Mouse (Mus musculus): ENCODE results near the gene Cacna2d2.

Gene Cacna2d2

DNA sequence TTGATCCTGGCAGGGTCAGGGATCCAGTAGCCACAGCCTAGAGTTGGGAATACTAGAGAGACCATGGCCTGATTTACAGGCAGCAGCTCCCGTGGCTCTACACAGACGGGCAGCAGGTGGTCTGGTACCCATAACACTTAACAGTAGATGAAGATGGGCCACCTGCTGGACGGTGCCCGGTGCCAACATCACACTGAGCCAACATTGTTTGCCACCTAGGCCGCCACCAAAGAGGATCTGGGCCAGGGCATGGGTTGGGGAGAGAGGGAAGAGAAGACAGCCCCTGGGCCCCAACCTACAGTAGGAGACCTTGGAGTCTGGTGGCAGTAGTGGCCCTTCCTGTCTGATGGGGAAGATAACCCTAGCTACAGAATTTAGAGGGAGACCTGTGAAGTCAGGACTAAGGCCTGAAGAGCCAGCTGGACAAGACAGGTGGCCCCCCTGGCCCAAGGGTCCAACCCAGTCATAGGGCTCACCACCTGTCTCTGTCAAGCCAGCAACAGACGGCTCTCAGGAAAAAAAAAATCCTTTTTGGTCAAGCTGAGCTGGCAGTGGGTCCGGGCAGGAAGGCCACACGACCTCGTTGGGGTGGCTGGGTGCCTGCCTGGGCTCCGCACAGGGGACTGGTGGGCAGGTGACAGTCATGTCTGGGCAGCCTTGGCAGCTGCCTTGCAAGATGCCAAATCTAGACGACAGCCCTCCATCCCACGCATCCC, 102.9 kb downstream of the Cacna2d2 start:
- no peak for DNase-seq (ENCODE audit: low spot score)

DNA sequence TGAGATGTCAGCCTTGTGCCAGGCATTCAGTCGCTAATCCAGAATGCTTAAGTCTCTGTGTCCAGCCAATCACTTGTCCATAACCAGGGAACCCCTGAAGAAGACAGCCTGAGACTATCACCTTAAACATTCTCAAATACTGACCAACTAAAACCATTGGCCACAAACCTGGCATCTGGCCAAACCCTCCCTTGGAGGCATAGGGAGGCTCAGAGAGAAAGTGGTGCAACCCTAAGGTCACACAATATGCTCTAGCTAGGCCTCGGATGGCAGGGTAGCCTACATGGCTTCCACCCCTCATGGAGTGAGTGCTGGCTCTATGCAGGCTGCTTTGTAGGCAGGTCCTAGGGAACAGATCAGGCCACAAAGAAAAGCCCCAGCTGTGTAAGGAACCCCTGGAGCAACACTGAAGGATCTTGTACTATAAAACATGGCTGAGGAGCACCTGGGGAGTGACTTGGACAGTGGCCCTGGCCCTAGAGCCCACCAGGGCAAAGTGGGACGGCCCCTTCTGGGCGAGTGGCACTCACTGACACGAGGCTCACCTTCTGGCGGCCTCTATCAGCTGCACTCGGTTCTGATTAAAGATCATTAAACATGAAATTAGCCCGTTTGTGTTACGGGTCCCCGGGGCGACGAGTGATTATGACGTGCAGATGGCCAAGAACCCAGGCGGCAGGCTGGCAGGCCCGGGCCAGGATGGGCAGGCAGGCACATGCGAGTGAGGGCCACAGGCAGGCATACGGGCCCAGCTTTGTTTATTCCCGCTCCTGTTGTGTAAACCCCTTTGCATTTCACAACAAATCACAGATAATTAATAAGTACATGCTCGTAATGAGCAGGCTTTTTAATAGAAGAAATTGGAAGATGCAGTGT, 105.5 kb downstream of the Cacna2d2 start:
- DNase-seq (ENCODE audit: low spot score) = no peak

DNA sequence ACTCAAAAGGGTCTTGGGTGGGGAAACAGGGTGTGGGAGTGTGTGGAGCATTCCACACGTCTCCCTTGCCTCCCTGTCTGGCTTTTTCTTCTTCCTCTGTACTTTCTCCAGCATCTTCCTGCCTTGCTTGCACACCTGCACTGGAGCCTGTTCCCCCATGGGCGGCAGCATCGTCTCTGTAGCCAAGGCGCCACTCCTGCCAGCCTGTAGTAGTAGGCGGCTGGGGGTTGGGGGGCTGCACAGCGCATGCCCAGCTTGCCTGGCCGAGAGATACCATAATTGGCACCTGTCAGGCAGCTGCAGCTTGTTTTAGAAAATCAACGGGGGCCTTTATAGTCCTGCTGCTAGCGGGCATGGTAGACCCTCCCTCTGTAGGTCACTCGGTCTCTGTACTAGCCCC, 108.9 kb downstream of the Cacna2d2 start:
- DNase-seq (ENCODE audit: low spot score) = no peak

DNA sequence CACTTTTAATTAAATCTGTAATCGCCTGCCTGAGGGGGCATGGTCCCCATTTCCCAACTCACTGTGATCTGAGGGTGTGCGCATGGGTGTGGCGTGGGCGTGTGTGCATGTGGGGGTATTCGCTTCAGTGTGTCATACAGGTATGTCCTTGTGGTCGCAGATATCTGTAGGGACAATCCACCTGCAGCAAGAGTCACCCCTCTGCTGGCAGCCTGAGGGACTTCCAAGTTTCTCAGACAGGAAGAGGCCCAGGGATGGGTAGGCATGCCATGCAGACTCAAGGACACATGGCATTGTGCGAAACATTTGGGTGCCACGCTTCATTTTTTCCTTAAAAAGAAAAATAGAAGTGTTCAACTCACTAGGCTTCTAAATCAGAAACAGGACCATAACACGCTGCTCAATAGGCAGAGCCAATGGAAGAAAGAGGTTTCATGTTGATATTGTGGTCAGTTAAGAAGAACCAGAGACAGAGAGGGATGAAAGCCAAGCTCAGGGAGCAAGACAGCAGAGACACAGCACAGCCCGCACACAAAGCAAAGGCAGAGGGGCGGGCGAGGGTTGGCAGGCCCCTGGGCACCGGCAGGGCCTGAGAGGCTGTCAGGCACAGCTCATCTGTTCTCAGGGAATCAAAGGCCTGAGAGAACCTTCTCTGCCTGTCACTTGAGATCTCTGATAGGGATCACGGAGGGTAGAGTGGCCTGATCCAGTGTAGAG, 111.1 kb downstream of the Cacna2d2 start:
- DNase-seq (ENCODE audit: low spot score) = no peak

GRCm38 (mm10) chr9:107511436-107511835, 112.0 kb downstream of the Cacna2d2 start:
- DNase-seq (ENCODE audit: low spot score) = no peak

GRCm38 (mm10) chr9:107512326-107512725, 112.9 kb downstream of the Cacna2d2 start:
- no peak for DNase-seq (ENCODE audit: low spot score)

DNA sequence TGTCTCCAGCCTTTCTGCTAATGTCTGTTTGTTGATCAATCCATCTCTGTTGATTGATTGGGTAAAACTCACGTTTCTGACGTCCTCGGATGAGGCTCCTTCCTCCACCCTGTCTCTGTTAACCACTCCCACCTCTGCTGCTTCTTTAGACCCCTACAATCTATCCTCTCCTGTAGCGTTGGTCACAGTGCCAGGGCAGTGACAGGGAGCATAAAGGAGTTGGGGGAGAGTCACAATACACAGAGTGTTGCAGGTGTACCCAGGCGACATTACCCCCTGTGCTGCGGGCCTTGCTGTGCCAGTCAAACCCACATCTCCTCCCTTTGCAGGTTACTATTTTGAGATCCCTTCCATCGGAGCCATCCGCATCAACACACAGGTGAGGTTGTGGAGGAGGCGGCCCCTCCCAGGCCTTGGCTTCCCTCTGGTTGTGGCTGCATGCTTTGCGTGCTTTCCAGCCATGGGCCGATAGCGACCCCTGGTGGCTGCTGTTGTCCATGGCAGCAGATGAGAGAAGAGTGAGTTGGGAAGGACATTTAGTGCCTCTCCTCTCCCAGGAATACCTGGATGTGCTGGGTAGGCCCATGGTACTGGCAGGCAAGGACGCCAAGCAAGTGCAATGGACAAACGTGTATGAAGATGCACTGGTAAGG, 115.0 kb downstream of the Cacna2d2 start:
- DNase-seq (ENCODE audit: low spot score) = peak; percentile 73

- no peak for DNase-seq (ENCODE audit: low spot score)
These were observed 120.9 kb downstream of the Cacna2d2 start for GRCm38 (mm10) chr9:107520331-107520730.

DNA sequence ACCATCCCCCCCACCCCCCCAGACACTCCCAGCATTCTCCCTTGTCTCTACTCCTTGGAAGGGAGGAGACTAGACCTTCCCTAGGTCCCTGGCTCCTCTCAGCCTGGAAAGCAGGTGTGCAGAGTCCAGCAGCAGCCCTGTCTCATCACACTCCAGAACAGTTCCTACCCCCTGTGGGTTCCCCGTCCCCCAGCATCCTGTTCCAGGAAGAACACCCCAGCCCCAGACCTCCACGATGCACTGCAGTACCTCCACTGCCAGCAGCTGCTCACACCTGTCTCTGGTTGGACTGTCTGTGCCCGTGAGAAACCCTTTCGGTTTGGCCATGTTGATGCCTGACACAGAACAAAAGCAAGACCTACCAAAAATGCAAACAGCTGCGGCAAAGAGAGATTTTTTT, 121.8 kb downstream of the Cacna2d2 start:
- DNase-seq (ENCODE audit: low spot score) = peak; percentile 38

- peak; percentile 30 for DNase-seq (ENCODE audit: low spot score)
These were observed 122.4 kb downstream of the Cacna2d2 start for GRCm38 (mm10) chr9:107521711-107522399.

- DNase-seq (ENCODE audit: low spot score) = no peak
These were observed 122.9 kb downstream of the Cacna2d2 start for GRCm38 (mm10) chr9:107522400-107522711.

GRCm38 (mm10) chr9:107526198-107527026, 127.0 kb downstream of the Cacna2d2 start:
- DNase-seq (ENCODE audit: low spot score) = peak; percentile 81

DNA sequence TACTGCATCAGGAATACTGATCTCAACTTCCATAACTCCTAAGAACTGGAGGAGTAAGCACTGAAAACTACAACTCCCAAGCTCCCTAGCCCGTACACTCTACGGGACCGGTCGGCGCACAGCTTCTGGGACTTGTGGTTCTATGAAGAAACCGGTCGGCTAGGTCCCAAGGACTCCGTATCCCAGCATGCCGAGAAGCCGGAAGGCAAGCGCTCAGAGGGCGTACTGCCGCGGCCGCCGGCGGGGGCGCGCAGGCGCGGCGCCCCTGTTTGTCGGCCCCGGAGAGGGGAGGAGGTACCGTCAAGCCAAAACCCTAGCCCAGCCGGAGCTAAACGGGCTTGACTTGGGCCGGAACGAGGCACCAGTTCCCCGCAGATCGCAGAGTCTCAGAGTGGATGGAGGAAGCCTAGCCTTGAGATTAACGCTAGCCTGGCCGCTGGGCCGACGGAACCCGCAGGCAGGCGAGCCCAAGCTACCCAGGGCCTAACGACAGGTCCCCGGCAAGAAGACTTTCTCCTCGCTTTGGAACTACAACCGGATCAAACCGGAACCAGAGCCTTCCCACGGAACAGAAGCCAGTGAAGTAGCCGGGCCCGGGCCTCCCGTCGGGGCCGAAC, 134.5 kb downstream of the Cacna2d2 start, which contains the start of gene Tmem115:
Gene Tmem115 (plus strand): TSS at position 155 of the 617 bp plus-strand sequence.
- DNase-seq (ENCODE audit: low spot score) = peak; percentile 95

GRCm38 (mm10) chr9:107534408-107535202, 135.2 kb downstream of the Cacna2d2 start:
- peak; percentile 17 for DNase-seq (ENCODE audit: low spot score)

DNA sequence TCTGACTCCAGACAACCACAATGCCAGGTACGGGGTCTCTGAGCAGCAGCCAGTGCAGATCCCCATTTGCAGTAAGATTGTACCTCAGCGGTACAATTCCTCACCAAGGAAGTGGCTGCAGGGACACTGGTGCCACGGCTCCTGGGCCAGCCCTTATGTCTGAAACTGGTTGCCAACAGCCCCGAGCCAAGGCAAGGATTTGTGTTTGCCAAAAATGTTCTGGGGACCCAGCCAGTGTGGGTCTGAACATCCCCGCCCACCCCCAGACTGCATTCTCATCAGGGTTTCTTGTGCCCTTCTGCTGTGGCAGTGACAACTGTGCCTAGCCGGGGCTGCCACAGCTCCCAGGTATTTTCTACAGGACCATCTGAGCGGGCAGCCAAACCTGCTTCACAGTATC, 138.8 kb downstream of the Cacna2d2 start:
- DNase-seq (ENCODE audit: low spot score) = no peak

DNA sequence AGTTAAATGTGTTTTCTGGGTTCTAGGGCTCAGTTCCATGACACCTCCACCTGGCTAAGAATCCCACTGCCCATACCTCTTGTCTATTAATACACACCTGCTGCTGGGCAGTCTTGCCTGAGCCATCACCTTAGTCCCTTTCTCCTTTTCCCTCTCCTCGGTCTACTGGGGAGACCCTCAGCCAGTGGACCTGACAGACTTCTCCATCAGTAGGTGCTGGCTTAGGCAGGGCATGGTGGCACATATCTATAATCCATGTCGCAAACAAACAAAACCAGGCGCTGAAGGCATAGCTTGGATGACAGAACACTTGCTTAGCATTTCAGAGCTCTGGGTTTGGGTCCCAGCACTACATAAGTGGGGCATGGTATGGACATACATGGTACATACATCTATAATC, 139.3 kb downstream of the Cacna2d2 start:
- DNase-seq (ENCODE audit: low spot score) = no peak

GRCm38 (mm10) chr9:107539940-107540339, 140.5 kb downstream of the Cacna2d2 start:
- no peak for DNase-seq (ENCODE audit: low spot score)

DNA sequence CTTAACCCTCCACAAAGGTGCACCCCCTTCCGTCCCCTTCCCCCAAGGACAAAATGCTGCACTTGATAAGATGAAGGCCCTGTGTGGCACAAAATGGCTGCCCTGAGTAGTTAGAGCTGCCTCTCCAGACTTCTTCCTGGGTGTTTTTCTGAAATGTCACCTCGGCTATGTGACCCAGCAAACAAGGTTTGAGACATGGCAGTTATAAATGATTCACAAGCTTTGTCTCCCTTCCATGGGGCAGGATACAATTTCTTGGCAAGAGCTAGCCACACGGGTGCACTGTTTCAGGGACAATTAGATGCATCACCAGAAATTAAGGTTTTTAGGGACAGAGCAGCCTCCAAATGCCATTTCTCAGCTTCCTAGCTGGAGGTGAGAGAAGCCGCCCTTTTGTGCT, 141.0 kb downstream of the Cacna2d2 start:
- DNase-seq (ENCODE audit: low spot score) = no peak

DNA sequence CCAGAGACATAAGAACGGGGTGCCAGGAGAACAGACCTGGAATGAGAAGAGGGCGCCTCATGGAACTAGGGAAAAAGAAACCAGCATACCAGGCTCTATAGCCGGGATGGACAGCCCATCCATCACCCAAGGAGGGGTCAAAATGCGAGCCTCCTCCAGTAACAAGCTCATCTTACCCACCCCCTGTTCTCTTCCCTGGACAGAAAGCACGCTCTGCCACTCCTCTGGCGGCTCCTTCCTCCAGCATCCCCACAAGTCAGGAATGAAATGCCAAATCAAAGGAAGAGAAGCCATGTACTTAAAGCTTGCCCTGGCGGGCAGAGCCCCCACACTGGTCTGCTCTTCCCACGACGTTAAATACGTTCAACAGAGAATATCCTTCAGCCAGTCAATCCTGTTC, 141.6 kb downstream of the Cacna2d2 start:
- DNase-seq (ENCODE audit: low spot score) = no peak

Data from T-cell, adult 2 months (primary cell).